Mouse (Mus musculus): ENCODE results near the gene Ascl5. TPM values are rescaled to one million over a fixed set of nuclear protein-coding genes. Genes with fewer than 3 reads are reported as not detected.

Gene Ascl5
- polyA plus RNA-seq, 2 experiments, result 0.18 TPM; not detected in 1

DNA sequence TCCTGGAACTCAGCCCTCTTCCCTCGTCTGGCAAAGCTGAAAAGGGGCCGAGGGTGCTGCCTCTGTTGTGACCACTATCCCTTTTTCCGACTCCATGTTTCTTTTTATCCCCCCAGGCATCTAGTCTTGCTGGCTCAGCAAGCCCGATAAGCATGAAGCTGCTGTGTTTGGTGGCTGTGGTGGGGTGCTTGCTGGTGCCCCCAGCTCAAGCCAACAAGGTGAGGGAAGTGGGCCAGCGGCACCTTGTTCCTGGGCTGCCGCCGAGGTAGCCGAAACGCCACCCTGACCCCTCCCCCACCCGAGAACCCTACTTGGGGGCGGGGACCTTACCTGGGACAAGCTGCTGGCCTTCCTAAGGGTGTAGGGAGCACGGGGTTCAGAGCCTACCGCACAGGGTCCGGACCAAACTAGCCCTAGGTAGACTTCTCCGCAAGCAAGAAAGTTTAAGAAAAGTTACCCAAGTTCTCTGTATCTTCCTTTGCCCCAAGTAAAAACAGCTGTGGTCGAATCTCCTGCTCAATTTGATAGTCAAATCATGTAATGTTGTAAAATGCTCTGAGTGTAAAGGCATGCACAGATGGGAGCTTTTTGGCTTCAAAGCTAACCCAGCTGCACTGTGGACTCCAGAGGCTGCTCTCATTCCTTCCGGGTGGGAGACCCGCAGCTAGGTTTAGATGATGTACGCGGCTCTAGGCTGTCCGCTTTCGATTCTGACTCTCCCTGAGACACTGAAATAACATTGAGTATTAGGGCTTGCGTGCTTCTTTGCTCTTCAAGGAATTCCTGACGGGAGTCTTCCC lies 32.0 kb upstream of the Ascl5 start:
- H3K27ac ChIP-seq (replicated peaks; ENCODE audit: low read depth, low read length), result peak overlapping the region; percentile 83
- WGBS, result 3% methylated on average over 23 of the region's 24 CpGs
- ATAC-seq (ENCODE audit: low FRiP score, low read depth), result peak; percentile 45
- no peaks in the 10 kb centered on the region for H3K9me3 ChIP-seq (ENCODE audit: control insufficient read depth, low read length)
- TF ChIP-seq POLR2A (IDR thresholded peaks at IDR 0.05; ENCODE audit: borderline replicate concordance, extremely low read depth, insufficient read depth, insufficient read length), result no peak
- H3K27me3 ChIP-seq (ENCODE audit: control insufficient read depth, insufficient read depth, low read length), result no peaks in the 10 kb centered on the region
- peak overlapping the region; percentile 85 for H3K4me3 ChIP-seq (replicated peaks; ENCODE audit: low read length)
- peaks cover 36% of the 10 kb centered on the region for H3K36me3 ChIP-seq (ENCODE audit: control insufficient read depth, insufficient read depth, low read length)
- peak overlapping the region; percentile 85 for H3K9ac ChIP-seq (ENCODE audit: low read depth, low read length, severe bottlenecking)
- peaks cover 11% of the 10 kb centered on the region for H3K4me1 ChIP-seq (ENCODE audit: control insufficient read depth, insufficient read depth, low read length)
- DNase-seq (ENCODE audit: low spot score), result peak; percentile 39
- peak overlapping the region; percentile 87 for H3K4me2 ChIP-seq (replicated peaks; ENCODE audit: low read depth, low read length, severe bottlenecking)

DNA sequence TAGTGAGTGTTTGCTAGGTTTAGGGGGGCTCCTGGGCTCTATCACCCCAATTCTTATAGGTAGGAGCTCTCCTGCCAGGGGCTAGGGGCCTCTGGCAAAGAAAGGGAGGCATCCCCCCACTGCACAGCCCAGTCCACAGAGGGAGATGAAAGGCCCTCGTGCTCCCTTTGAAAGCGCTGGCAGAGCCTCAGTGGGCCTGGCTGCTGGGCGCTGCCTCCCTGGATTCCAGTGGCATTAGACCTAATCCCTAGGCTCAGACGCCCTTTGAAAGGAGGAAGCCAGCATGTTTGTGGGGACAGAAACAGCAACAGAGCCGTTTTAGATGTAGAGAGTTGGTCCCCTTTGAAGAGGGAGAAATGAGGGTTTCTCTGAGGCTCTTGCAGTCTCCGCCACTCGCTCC lies 20.4 kb upstream of the Ascl5 start:
- peaks cover 98% of the 10 kb centered on the region for H3K36me3 ChIP-seq (ENCODE audit: control insufficient read depth, insufficient read depth, low read length)
- H3K27me3 ChIP-seq (ENCODE audit: control insufficient read depth, insufficient read depth, low read length), result no peaks in the 10 kb centered on the region
- no peak for ATAC-seq (ENCODE audit: low FRiP score, low read depth)
- no peak overlapping the region for H3K9ac ChIP-seq (ENCODE audit: low read depth, low read length, severe bottlenecking)
- H3K27ac ChIP-seq (replicated peaks; ENCODE audit: low read depth, low read length), result no peak overlapping the region
- TF ChIP-seq POLR2A (IDR thresholded peaks at IDR 0.05; ENCODE audit: borderline replicate concordance, extremely low read depth, insufficient read depth, insufficient read length), result no peak
- H3K9me3 ChIP-seq (ENCODE audit: control insufficient read depth, low read length), result no peaks in the 10 kb centered on the region
- no peaks in the 10 kb centered on the region for H3K4me1 ChIP-seq (ENCODE audit: control insufficient read depth, insufficient read depth, low read length)
- WGBS, result 45% methylated on average over 7 of the region's 7 CpGs
- H3K4me3 ChIP-seq (replicated peaks; ENCODE audit: low read length), result no peak overlapping the region
- DNase-seq (ENCODE audit: low spot score), result no peak
- no peak overlapping the region for H3K4me2 ChIP-seq (replicated peaks; ENCODE audit: low read depth, low read length, severe bottlenecking)

DNA sequence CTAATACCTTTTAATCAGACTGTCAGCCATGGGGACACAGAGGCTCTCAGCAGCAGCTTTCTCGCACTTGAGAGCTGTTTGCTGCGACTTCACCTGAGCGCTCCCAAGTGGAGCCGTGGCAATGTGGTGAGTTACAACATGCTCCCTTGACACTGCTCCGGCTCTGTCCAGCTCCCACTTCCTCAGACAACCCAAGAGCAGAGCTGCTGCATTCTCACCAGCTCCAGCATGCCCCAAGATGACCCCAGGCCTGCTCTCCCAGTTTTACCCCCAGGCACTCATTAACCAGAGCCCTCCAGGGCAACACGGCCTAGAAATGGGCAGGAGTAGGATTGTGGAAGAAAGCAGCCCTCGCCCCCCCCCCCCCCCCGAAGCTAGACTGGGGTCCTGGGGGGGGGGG lies 18.9 kb upstream of the Ascl5 start:
- Histone ChIP-seq H3K36me3 (ENCODE audit: control insufficient read depth, insufficient read depth, low read length) (peaks cover 89% of the 10 kb centered on the region), H3K4me2 (replicated peaks; ENCODE audit: low read depth, low read length, severe bottlenecking) (no peak overlapping the region), H3K27me3 (ENCODE audit: control insufficient read depth, insufficient read depth, low read length) (no peaks in the 10 kb centered on the region), H3K9me3 (ENCODE audit: control insufficient read depth, low read length) (no peaks in the 10 kb centered on the region), H3K4me1 (ENCODE audit: control insufficient read depth, insufficient read depth, low read length) (no peaks in the 10 kb centered on the region), H3K9ac (ENCODE audit: low read depth, low read length, severe bottlenecking) (no peak overlapping the region), H3K27ac (replicated peaks; ENCODE audit: low read depth, low read length) (no peak overlapping the region), H3K4me3 (replicated peaks; ENCODE audit: low read length) (no peak overlapping the region)
- DNase-seq (ENCODE audit: low spot score), result no peak
- TF ChIP-seq POLR2A (IDR thresholded peaks at IDR 0.05; ENCODE audit: borderline replicate concordance, extremely low read depth, insufficient read depth, insufficient read length), result no peak
- no peak for ATAC-seq (ENCODE audit: low FRiP score, low read depth)
- 78% methylated on average over 7 of the region's 8 CpGs for WGBS

DNA sequence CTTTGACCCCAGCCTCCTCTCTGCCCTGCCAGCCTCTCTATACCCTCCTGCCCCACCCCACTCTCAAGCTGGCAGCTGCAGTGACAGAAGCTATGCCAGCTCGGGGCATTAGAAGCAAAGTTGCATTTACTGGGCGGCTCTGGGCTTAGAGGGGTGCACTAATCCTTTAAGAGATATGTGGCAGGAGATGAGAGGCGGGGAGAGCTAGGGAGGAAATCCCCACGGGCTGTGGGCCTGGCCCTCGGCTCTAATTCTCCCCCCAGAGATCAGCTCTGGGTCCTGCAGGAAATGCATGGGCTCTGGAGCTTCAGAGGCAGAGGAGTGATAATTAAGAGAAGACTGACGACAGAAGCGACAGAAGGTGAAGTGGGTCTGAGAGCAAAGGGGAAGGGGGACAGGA lies 17.6 kb upstream of the Ascl5 start:
- no peak overlapping the region for H3K4me2 ChIP-seq (replicated peaks; ENCODE audit: low read depth, low read length, severe bottlenecking)
- ATAC-seq (ENCODE audit: low FRiP score, low read depth) (no peak), DNase-seq (ENCODE audit: low spot score) (no peak)
- H3K27me3 ChIP-seq (ENCODE audit: control insufficient read depth, insufficient read depth, low read length), result no peaks in the 10 kb centered on the region
- no peak overlapping the region for H3K27ac ChIP-seq (replicated peaks; ENCODE audit: low read depth, low read length)
- H3K9me3 ChIP-seq (ENCODE audit: control insufficient read depth, low read length), result no peaks in the 10 kb centered on the region
- TF ChIP-seq POLR2A (IDR thresholded peaks at IDR 0.05; ENCODE audit: borderline replicate concordance, extremely low read depth, insufficient read depth, insufficient read length), result no peak
- H3K36me3 ChIP-seq (ENCODE audit: control insufficient read depth, insufficient read depth, low read length), result peaks cover 77% of the 10 kb centered on the region
- H3K4me3 ChIP-seq (replicated peaks; ENCODE audit: low read length), result no peak overlapping the region
- WGBS, result 53% methylated on average over 7 of the region's 7 CpGs
- no peaks in the 10 kb centered on the region for H3K4me1 ChIP-seq (ENCODE audit: control insufficient read depth, insufficient read depth, low read length)
- H3K9ac ChIP-seq (ENCODE audit: low read depth, low read length, severe bottlenecking), result no peak overlapping the region

DNA sequence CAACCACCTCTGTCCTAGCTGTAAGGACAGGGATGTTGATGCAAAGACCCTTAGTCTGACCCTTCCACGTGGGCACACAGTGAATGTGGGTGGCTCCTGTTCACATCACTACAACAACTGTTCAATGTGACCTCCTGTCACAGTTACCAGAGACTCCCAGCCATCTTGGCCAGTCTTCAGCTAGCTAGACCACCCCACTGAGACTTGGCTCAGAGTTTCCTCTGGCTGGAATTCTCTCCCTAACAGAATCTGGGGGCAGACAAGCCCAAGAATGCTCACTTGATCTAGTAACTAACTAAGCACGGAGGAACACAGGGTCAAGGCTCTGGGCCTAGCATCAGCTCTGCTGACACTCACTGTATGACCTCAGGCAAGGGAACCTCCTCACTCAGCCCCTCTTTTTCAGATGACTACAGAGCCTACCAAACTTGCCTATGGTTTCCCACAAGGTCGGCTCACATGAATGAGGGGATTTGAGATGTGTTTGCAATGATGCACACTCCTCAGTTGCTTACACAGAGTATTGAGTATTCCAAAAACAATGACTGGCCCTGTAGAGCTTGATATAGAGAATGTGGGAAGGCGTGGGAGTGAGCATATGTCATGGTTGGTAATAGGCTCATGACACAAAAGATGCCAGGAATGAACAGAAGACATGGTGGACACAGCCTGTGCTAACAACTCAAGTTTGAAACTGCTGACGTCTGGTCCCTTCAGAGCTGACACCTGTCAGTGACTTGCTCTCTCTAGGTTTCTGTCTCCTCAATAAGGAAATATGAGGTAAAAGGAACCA lies 11.7 kb upstream of the Ascl5 start:
- no peaks in the 10 kb centered on the region for H3K27me3 ChIP-seq (ENCODE audit: control insufficient read depth, insufficient read depth, low read length)
- H3K4me2 ChIP-seq (replicated peaks; ENCODE audit: low read depth, low read length, severe bottlenecking), result no peak overlapping the region
- no peak for TF ChIP-seq POLR2A (IDR thresholded peaks at IDR 0.05; ENCODE audit: borderline replicate concordance, extremely low read depth, insufficient read depth, insufficient read length)
- ATAC-seq (ENCODE audit: low FRiP score, low read depth) (no peak), DNase-seq (ENCODE audit: low spot score) (no peak)
- no peaks in the 10 kb centered on the region for H3K9me3 ChIP-seq (ENCODE audit: control insufficient read depth, low read length)
- no peak overlapping the region for H3K9ac ChIP-seq (ENCODE audit: low read depth, low read length, severe bottlenecking)
- 81% methylated on average over 5 of the region's 5 CpGs for WGBS
- no peak overlapping the region for H3K27ac ChIP-seq (replicated peaks; ENCODE audit: low read depth, low read length)
- peaks cover 11% of the 10 kb centered on the region for H3K4me1 ChIP-seq (ENCODE audit: control insufficient read depth, insufficient read depth, low read length)
- H3K36me3 ChIP-seq (ENCODE audit: control insufficient read depth, insufficient read depth, low read length), result peaks cover 18% of the 10 kb centered on the region
- H3K4me3 ChIP-seq (replicated peaks; ENCODE audit: low read length), result no peak overlapping the region

All from limb, embryonic 14.5 days (tissue).